Mouse (Mus musculus): ENCODE measurements around the gene Dnajc13. TPM values are rescaled to one million over a fixed set of nuclear protein-coding genes. Genes with fewer than 3 reads are reported as not detected.

The Dnajc13 gene
- total and polyA plus RNA-seq, 3 experiments, result 24.1 to 59.0 (median 31.1) TPM

DNA sequence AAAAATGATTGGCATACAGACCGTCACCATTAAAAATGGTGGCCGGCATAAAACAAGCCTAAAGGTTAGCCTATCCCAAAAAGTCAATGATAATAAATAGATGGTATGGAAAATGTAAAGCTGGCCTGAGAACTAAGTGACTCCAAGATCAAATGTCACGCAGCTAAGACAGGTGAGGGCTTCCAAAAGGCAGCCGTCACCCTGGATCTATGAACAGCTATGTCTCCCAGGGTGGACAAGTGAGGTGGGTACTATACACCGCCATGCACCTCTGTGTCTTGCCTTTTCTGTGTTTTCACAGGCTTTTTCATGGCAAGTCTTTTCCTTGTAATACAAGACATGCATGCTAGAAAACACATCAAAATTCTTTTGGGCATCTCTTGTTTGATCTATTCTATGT, 73.1 kb downstream of the Dnajc13 start:
- no peaks in the 10 kb centered on the region for H3K27me3 ChIP-seq (ENCODE audit: control insufficient read depth in 1 of 2, insufficient read depth in 2 of 2, low read length in 2 of 2)
- H3K9me3 ChIP-seq (replicated peaks; ENCODE audit: insufficient read depth, low read length), result no peaks in the 10 kb centered on the region
- H3K4me3 ChIP-seq (ENCODE audit: control insufficient read depth in 1 of 2, insufficient read depth in 1 of 2, low read depth in 2 of 2, low read length in 2 of 2), result no peak overlapping the region
- no peaks in the 10 kb centered on the region for H3K4me1 ChIP-seq (ENCODE audit: control insufficient read depth in 1 of 2, insufficient read depth in 2 of 2, low read length in 2 of 2)
- no peak overlapping the region for H3K9ac ChIP-seq (ENCODE audit: control insufficient read depth, low read depth, low read length, poor library complexity, severe bottlenecking)
- no peak overlapping the region for H3K27ac ChIP-seq (ENCODE audit: control insufficient read depth, low read depth, low read length)
- peaks cover 0 to 19% of the 10 kb centered on the region in 2 experiments; a peak in 2 of 4 replicates for H3K36me3 ChIP-seq (ENCODE audit: control insufficient read depth in 1 of 2, insufficient read depth in 2 of 2, low read length in 2 of 2)
- DNase-seq (ENCODE audit: low read depth, low spot score), result no peak
- no peaks in the 10 kb centered on the region for H3K79me2 ChIP-seq (ENCODE audit: control insufficient read depth, insufficient read depth, low read length, poor library complexity)
- TF ChIP-seq UBTF (IDR thresholded peaks at IDR 0.05; ENCODE audit: borderline replicate concordance, insufficient read depth, low read depth, low read length) (no peak), MAZ (IDR thresholded peaks at IDR 0.05; ENCODE audit: low read depth, low read length) (no peak), NRF1 (IDR thresholded peaks at IDR 0.05; ENCODE audit: insufficient read depth, low read depth, low read length, poor library complexity, severe bottlenecking) (no peak), MAFK (IDR thresholded peaks at IDR 0.05; ENCODE audit: borderline replicate concordance, low read depth, low read length) (no peak), RCOR1 (IDR thresholded peaks at IDR 0.05; ENCODE audit: low read depth, low read length) (no peak), ZC3H11A (IDR thresholded peaks at IDR 0.05; ENCODE audit: low read depth, low read length) (no peak), MEF2A (IDR thresholded peaks at IDR 0.05; ENCODE audit: extremely low read depth, insufficient replicate concordance, low read depth, low read length, poor library complexity, severe bottlenecking) (no peak), MAX (IDR thresholded peaks at IDR 0.05; ENCODE audit: low read length) (no peak), SMC3 (IDR thresholded peaks at IDR 0.05; ENCODE audit: low read depth, low read length) (no peak), ZNF384 (IDR thresholded peaks at IDR 0.05; ENCODE audit: low read depth, low read length) (no peak), KAT2A (conservative IDR thresholded peaks at IDR 0.05; ENCODE audit: low read depth, low read length) (no peak), POLR2A (IDR thresholded peaks at IDR 0.05; ENCODE audit: control insufficient read depth in 1 of 2, insufficient read depth in 1 of 2, low read depth in 1 of 2, low read length in 2 of 2, poor library complexity in 1 of 2) (no peak), USF2 (IDR thresholded peaks at IDR 0.05; ENCODE audit: borderline replicate concordance in 1 of 2, insufficient read depth in 1 of 2, low read depth in 1 of 2, low read length in 2 of 2) (no peak), HCFC1 (IDR thresholded peaks at IDR 0.05; ENCODE audit: low read depth, low read length) (no peak), TCF12 (IDR thresholded peaks at IDR 0.05; ENCODE audit: low read depth, low read length) (no peak), CTCF (IDR thresholded peaks at IDR 0.05 in 2 of 3, conservative IDR thresholded peaks at IDR 0.05 in 1 of 3; ENCODE audit: control insufficient read depth in 1 of 3, insufficient read depth in 1 of 3, low read depth in 2 of 3, low read length in 3 of 3, poor library complexity in 1 of 3, severe bottlenecking in 1 of 3) (no peak), ZMIZ1 (IDR thresholded peaks at IDR 0.05; ENCODE audit: low read depth, low read length) (no peak), GABPA (IDR thresholded peaks at IDR 0.05; ENCODE audit: low read depth, low read length) (no peak), E2F4 (IDR thresholded peaks at IDR 0.05; ENCODE audit: borderline replicate concordance, low read depth, low read length) (no peak)

- H3K4me3 ChIP-seq (ENCODE audit: control insufficient read depth in 1 of 2, insufficient read depth in 1 of 2, low read depth in 2 of 2, low read length in 2 of 2), result no peak overlapping the region
- H3K9me3 ChIP-seq (replicated peaks; ENCODE audit: insufficient read depth, low read length), result no peaks in the 10 kb centered on the region
- H3K79me2 ChIP-seq (ENCODE audit: control insufficient read depth, insufficient read depth, low read length, poor library complexity), result no peaks in the 10 kb centered on the region
- H3K9ac ChIP-seq (ENCODE audit: control insufficient read depth, low read depth, low read length, poor library complexity, severe bottlenecking), result no peak overlapping the region
- H3K27me3 ChIP-seq (ENCODE audit: control insufficient read depth in 1 of 2, insufficient read depth in 2 of 2, low read length in 2 of 2), result no peaks in the 10 kb centered on the region
- H3K36me3 ChIP-seq (ENCODE audit: control insufficient read depth in 1 of 2, insufficient read depth in 2 of 2, low read length in 2 of 2), result peaks cover 0 to 19% of the 10 kb centered on the region in 2 experiments; a peak in 2 of 4 replicates
- H3K4me1 ChIP-seq (ENCODE audit: control insufficient read depth in 1 of 2, insufficient read depth in 2 of 2, low read length in 2 of 2), result no peaks in the 10 kb centered on the region
- DNase-seq (ENCODE audit: low read depth, low spot score), result peak; percentile 24
- TF ChIP-seq ZKSCAN1 (IDR thresholded peaks at IDR 0.05; ENCODE audit: low read depth, low read length) (no peak), MAFK (IDR thresholded peaks at IDR 0.05; ENCODE audit: borderline replicate concordance, low read depth, low read length) (no peak), SIN3A (IDR thresholded peaks at IDR 0.05; ENCODE audit: low read length) (no peak)
- H3K27ac ChIP-seq (ENCODE audit: control insufficient read depth, low read depth, low read length), result no peak overlapping the region
Measured at GRCm38 (mm10) chr9:104188704-104189103, 74.0 kb downstream of the Dnajc13 start.
